Mouse (Mus musculus): ENCODE measurements around the gene Pgap2. TPM values are rescaled to one million over a fixed set of nuclear protein-coding genes. Genes with fewer than 3 reads are reported as not detected.
A peak's percentile ranks its signal among the peaks of the same experiment; 100 is the strongest.

The Pgap2 gene
- polyA plus RNA-seq, 1 experiment, result 70.0 TPM

GRCm38 (mm10) chr7:102248691-102249404 lies 38.8 kb downstream of the Pgap2 start:
- no peak for TF ChIP-seq CTCF (IDR thresholded peaks at IDR 0.05; ENCODE audit: borderline replicate concordance, insufficient read depth, low read length)
- TF ChIP-seq POLR2A (IDR thresholded peaks at IDR 0.05; ENCODE audit: low read depth, low read length), result no peak
- Histone ChIP-seq H3K4me3 (ENCODE audit: insufficient read depth, low read length) (peak overlapping the region; percentile 90), H3K27ac (ENCODE audit: insufficient read depth, low read length) (no peak overlapping the region), H3K4me1 (ENCODE audit: control insufficient read depth, insufficient read depth, low read length) (peaks cover 24% of the 10 kb centered on the region)

- H3K27ac ChIP-seq (ENCODE audit: insufficient read depth, low read length), result peak overlapping the region; percentile 68; the same call in 1 of the 2 replicates
- H3K4me1 ChIP-seq (ENCODE audit: control insufficient read depth, insufficient read depth, low read length), result peaks cover 24% of the 10 kb centered on the region
Measured at GRCm38 (mm10) chr7:102249531-102249895, 39.5 kb downstream of the Pgap2 start.

GRCm38 (mm10) chr7:102249896-102250630 lies 40.1 kb downstream of the Pgap2 start:
- Histone ChIP-seq H3K4me1 (ENCODE audit: control insufficient read depth, insufficient read depth, low read length) (peaks cover 24% of the 10 kb centered on the region), H3K27ac (ENCODE audit: insufficient read depth, low read length) (peak overlapping the region; percentile 91), H3K4me3 (ENCODE audit: insufficient read depth, low read length) (peak overlapping the region; percentile 90)
- peak; percentile 91 for TF ChIP-seq POLR2A (IDR thresholded peaks at IDR 0.05; ENCODE audit: low read depth, low read length)
- TF ChIP-seq CTCF (IDR thresholded peaks at IDR 0.05; ENCODE audit: borderline replicate concordance, insufficient read depth, low read length), result no peak

More at GRCm38 (mm10) chr7:102249531-102249895, 39.5 kb downstream of the Pgap2 start:
- H3K4me3 ChIP-seq (ENCODE audit: insufficient read depth, low read length), result peak overlapping the region; percentile 90
- TF ChIP-seq CTCF (IDR thresholded peaks at IDR 0.05; ENCODE audit: borderline replicate concordance, insufficient read depth, low read length), result no peak
- no peak for TF ChIP-seq POLR2A (IDR thresholded peaks at IDR 0.05; ENCODE audit: low read depth, low read length)

- Histone ChIP-seq H3K27ac (ENCODE audit: insufficient read depth, low read length) (peak overlapping the region; percentile 91), H3K4me1 (ENCODE audit: control insufficient read depth, insufficient read depth, low read length) (peaks cover 21% of the 10 kb centered on the region), H3K4me3 (ENCODE audit: insufficient read depth, low read length) (peak overlapping the region; percentile 81)
- TF ChIP-seq POLR2A (IDR thresholded peaks at IDR 0.05; ENCODE audit: low read depth, low read length) (no peak), CTCF (IDR thresholded peaks at IDR 0.05; ENCODE audit: borderline replicate concordance, insufficient read depth, low read length) (peak; percentile 52; the same call in 1 of the 2 replicates)
Measured at GRCm38 (mm10) chr7:102250631-102251214, 40.7 kb downstream of the Pgap2 start.

- Histone ChIP-seq H3K4me1 (ENCODE audit: control insufficient read depth, insufficient read depth, low read length) (no peaks in the 10 kb centered on the region; the same call in 1 of the 2 replicates), H3K27ac (ENCODE audit: insufficient read depth, low read length) (no peak overlapping the region), H3K4me3 (ENCODE audit: insufficient read depth, low read length) (no peak overlapping the region)
- TF ChIP-seq POLR2A (IDR thresholded peaks at IDR 0.05; ENCODE audit: low read depth, low read length) (no peak), CTCF (IDR thresholded peaks at IDR 0.05; ENCODE audit: borderline replicate concordance, insufficient read depth, low read length) (no peak)
Measured at GRCm38 (mm10) chr7:102253631-102254030, 43.6 kb downstream of the Pgap2 start.

GRCm38 (mm10) chr7:102255954-102256353 lies 45.9 kb downstream of the Pgap2 start, which contains the start of gene Rhog:
Gene Rhog, minus strand, starts transcription at chr7:102256054.
- TF ChIP-seq POLR2A (IDR thresholded peaks at IDR 0.05; ENCODE audit: low read depth, low read length), result no peak
- no peak for TF ChIP-seq CTCF (IDR thresholded peaks at IDR 0.05; ENCODE audit: borderline replicate concordance, insufficient read depth, low read length)
- H3K4me3 ChIP-seq (ENCODE audit: insufficient read depth, low read length), result no peak within 1 kb of the TSS
- no peaks in the 10 kb centered on the region; the same call in 1 of the 2 replicates for H3K4me1 ChIP-seq (ENCODE audit: control insufficient read depth, insufficient read depth, low read length)
- H3K27ac ChIP-seq (ENCODE audit: insufficient read depth, low read length), result no peak within 1 kb of the TSS

- Histone ChIP-seq H3K27ac (ENCODE audit: insufficient read depth, low read length) (no peak overlapping the region), H3K4me3 (ENCODE audit: insufficient read depth, low read length) (no peak overlapping the region), H3K4me1 (ENCODE audit: control insufficient read depth, insufficient read depth, low read length) (no peaks in the 10 kb centered on the region; the same call in 1 of the 2 replicates)
- TF ChIP-seq CTCF (IDR thresholded peaks at IDR 0.05; ENCODE audit: borderline replicate concordance, insufficient read depth, low read length), result no peak
- TF ChIP-seq POLR2A (IDR thresholded peaks at IDR 0.05; ENCODE audit: low read depth, low read length), result no peak
Measured at GRCm38 (mm10) chr7:102256636-102257035, 46.6 kb downstream of the Pgap2 start.

GRCm38 (mm10) chr7:102258189-102258588 lies 48.2 kb downstream of the Pgap2 start:
- Histone ChIP-seq H3K27ac (ENCODE audit: insufficient read depth, low read length) (no peak overlapping the region), H3K4me1 (ENCODE audit: control insufficient read depth, insufficient read depth, low read length) (no peaks in the 10 kb centered on the region), H3K4me3 (ENCODE audit: insufficient read depth, low read length) (no peak overlapping the region)
- no peak for TF ChIP-seq CTCF (IDR thresholded peaks at IDR 0.05; ENCODE audit: borderline replicate concordance, insufficient read depth, low read length)
- TF ChIP-seq POLR2A (IDR thresholded peaks at IDR 0.05; ENCODE audit: low read depth, low read length), result no peak

GRCm38 (mm10) chr7:102258753-102259152 lies 48.7 kb downstream of the Pgap2 start:
- Histone ChIP-seq H3K4me1 (ENCODE audit: control insufficient read depth, insufficient read depth, low read length) (no peaks in the 10 kb centered on the region), H3K4me3 (ENCODE audit: insufficient read depth, low read length) (no peak overlapping the region), H3K27ac (ENCODE audit: insufficient read depth, low read length) (no peak overlapping the region)
- no peak for TF ChIP-seq CTCF (IDR thresholded peaks at IDR 0.05; ENCODE audit: borderline replicate concordance, insufficient read depth, low read length)
- no peak for TF ChIP-seq POLR2A (IDR thresholded peaks at IDR 0.05; ENCODE audit: low read depth, low read length)
